Mouse (Mus musculus): Measurements from ENCODE around the gene Arhgap1.

DNA sequence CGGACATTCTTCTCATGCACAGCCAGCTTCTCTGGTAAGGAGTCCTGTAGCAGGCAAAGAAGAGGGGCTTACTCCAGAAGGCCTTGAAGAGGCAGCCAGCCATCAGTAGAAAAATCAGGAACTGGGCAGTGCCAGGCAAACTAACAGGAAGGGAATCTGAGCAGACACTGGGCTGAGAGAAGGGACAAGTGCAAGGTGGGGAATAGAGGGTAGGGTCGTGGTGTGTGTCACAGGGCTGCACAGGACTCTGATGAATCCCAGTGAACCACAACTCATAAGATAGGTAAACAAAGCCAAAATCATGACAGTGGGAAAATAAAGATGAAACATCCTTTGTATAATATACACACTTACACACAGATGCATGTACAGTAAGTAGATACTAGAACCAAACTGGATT is 26.8 kb downstream of the Arhgap1 start:
- TF ChIP-seq EP300 (IDR thresholded peaks at IDR 0.05; ENCODE audit: insufficient read depth, low read depth, low read length) (no peak), CTCF (IDR thresholded peaks at IDR 0.05; ENCODE audit: low read depth, low read length) (no peak)

Measured in ES-Bruce4 (cell line).